8 mouse cellular contexts compared by ENCODE assay signal in the genomic region with DNA sequence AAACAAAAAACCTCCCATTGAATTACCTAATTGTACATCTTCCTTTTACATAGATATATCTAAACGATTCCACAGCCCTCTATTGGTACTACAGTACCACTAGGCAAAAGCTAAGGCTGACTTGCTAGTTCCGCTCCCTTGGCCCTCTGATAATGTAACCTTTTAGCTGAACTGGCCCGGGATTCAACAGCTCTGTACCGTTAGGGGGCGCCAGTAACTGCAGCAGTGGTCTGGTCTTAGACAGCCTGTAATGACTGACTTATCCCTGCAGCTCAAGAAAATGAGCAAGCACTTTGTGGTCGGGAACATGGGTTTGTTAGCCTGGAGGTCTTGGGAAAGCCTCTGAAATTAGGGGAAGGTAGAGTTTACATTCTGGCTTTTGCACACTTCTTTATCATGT. TPM values are rescaled to one million over a fixed set of nuclear protein-coding genes. Genes with fewer than 3 reads are reported as not detected.
DNase-seq lines count a peak whose midpoint lies in the region; ATAC-seq and TF ChIP-seq lines count a peak whose summit lies in the region.

No protein-coding gene starts in this region.

- peak; percentile 69 for TF ChIP-seq CTCF in gastrocnemius, adult 2 months (IDR thresholded peaks at IDR 0.05)

- H3K27me3 ChIP-seq in embryonic facial prominence, embryonic 10.5 days (replicated peaks; ENCODE audit: low read depth, poor library complexity, severe bottlenecking) = no peaks in the 10 kb centered on the region
- H3K27me3 ChIP-seq in limb, embryonic 11.5 days (ENCODE audit: control insufficient read depth, insufficient read depth, low read length) = no peaks in the 10 kb centered on the region

- peaks cover 22% of the 10 kb centered on the region for H3K36me3 ChIP-seq in embryonic facial prominence, embryonic 10.5 days (replicated peaks)
- peaks cover 4% of the 10 kb centered on the region; the same call in 1 of the 2 replicates for H3K36me3 ChIP-seq in limb, embryonic 11.5 days (ENCODE audit: control insufficient read depth, insufficient read depth, low read length)

- peak; percentile 63 for DNase-seq in gastrocnemius, adult 2 months
- no peak for DNase-seq in gastrocnemius, postnatal 36 days
- DNase-seq in 3T3-L1 (ENCODE audit: low read depth, low spot score) (peak; percentile 73), R1 (ENCODE audit: low read depth, low spot score) (peak; percentile 77)
- DNase-seq in embryonic facial prominence, embryonic 10.5 days (ENCODE audit: low spot score) = peak; percentile 60
- DNase-seq in limb, embryonic 11.5 days (ENCODE audit: low spot score) = peak; percentile 66
- peak; percentile 18 to 67 for DNase-seq in spleen, postnatal 4 days (ENCODE audit: low spot score in 2 of 2)
- no peak for DNase-seq in layer of hippocampus, adult 9-10 months (ENCODE audit: low spot score)

- no peak overlapping the region for H3K27ac ChIP-seq in gastrocnemius, adult 2 months
- no peak overlapping the region for H3K27ac ChIP-seq in embryonic facial prominence, embryonic 10.5 days (replicated peaks)
- H3K27ac ChIP-seq in limb, embryonic 11.5 days (replicated peaks; ENCODE audit: low read depth, low read length) = no peak overlapping the region

- H3K9me3 ChIP-seq in embryonic facial prominence, embryonic 10.5 days = no peaks in the 10 kb centered on the region
- no peaks in the 10 kb centered on the region for H3K9me3 ChIP-seq in limb, embryonic 11.5 days (ENCODE audit: control insufficient read depth, low read length)

- H3K4me2 ChIP-seq in limb, embryonic 11.5 days (ENCODE audit: low read depth, severe bottlenecking) = no peak overlapping the region

- no peak overlapping the region for H3K9ac ChIP-seq in limb, embryonic 11.5 days (ENCODE audit: low read length)

- intact Hi-C loops in gastrocnemius, adult 2 months (cut with DNase I) = loop anchor here (5.0 kb wide), 1 partner anchor 568 kb away; no protein-coding TSS in a partner anchor
- intact Hi-C loops in gastrocnemius, postnatal 36 days (cut with DNase I) = no loop called here

- WGBS in embryonic facial prominence, embryonic 10.5 days = 47% methylated on average over 6 of the region's 6 CpGs
- 47% methylated on average over 6 of the region's 6 CpGs for whole genome bisulfite sequencing in limb, embryonic 11.5 days

- H3K4me3 ChIP-seq in gastrocnemius, adult 2 months = no peak overlapping the region
- no peak overlapping the region for H3K4me3 ChIP-seq in embryonic facial prominence, embryonic 10.5 days
- no peak overlapping the region for H3K4me3 ChIP-seq in limb, embryonic 11.5 days (ENCODE audit: low read depth, low read length)

- no peak for ATAC-seq in limb, embryonic 11.5 days (ENCODE audit: insufficient number of reproducible peaks, low FRiP score, low TSS enrichment, low read depth)

- H3K4me1 ChIP-seq in embryonic facial prominence, embryonic 10.5 days = no peaks in the 10 kb centered on the region
- no peaks in the 10 kb centered on the region for H3K4me1 ChIP-seq in limb, embryonic 11.5 days (ENCODE audit: control insufficient read depth, insufficient read depth, low read length)

RNA-seq across cellular contexts. Expression of a gene that starts 39.9 kb away (rescaled TPM):
- total RNA-seq in gastrocnemius, adult 2 months (2021) = 100 to 1,000 TPM; 127 to 394 TPM
- 100 to 1,000 TPM; 437 to 544 TPM for total RNA-seq in gastrocnemius, postnatal 36 days (2021)
- polyA plus RNA-seq in embryonic facial prominence, embryonic 10.5 days (2016; fragmentation: Nextera tagmentation; extraction: Ambion mirVana) = 117 and 176 TPM in 2 replicates
- 243 and 265 TPM in 2 replicates for polyA plus RNA-seq in limb, embryonic 11.5 days (2014; fragmentation: Nextera tagmentation; extraction: Ambion mirVana)

RNA-seq across cellular contexts. Expression of a gene that starts 56.1 kb away (rescaled TPM):
- total RNA-seq in gastrocnemius, adult 2 months (2021) = 10 to 100 TPM; 18.6 to 20.4 TPM
- 10 to 100 TPM; 17.1 to 17.3 TPM for total RNA-seq in gastrocnemius, postnatal 36 days (2021)
- polyA plus RNA-seq in embryonic facial prominence, embryonic 10.5 days (2016; fragmentation: Nextera tagmentation; extraction: Ambion mirVana) = 48.0 and 48.5 TPM in 2 replicates
- 79.2 and 92.1 TPM in 2 replicates for polyA plus RNA-seq in limb, embryonic 11.5 days (2014; fragmentation: Nextera tagmentation; extraction: Ambion mirVana)

Comparison
In these comparisons a context has a peak if more than half of its experiments do, and no peak if none do; other contexts are left out.
1. DNase-seq: peak in gastrocnemius, adult 2 months (single experiment), 3T3-L1 (single experiment), R1 (single experiment), embryonic facial prominence, embryonic 10.5 days (single experiment), limb, embryonic 11.5 days (single experiment) and spleen, postnatal 4 days (2 of 2); none in gastrocnemius, postnatal 36 days (0 of 2) and layer of hippocampus, adult 9-10 months (single experiment).